9 mouse cellular contexts compared by ENCODE assay signal in the genomic region with DNA sequence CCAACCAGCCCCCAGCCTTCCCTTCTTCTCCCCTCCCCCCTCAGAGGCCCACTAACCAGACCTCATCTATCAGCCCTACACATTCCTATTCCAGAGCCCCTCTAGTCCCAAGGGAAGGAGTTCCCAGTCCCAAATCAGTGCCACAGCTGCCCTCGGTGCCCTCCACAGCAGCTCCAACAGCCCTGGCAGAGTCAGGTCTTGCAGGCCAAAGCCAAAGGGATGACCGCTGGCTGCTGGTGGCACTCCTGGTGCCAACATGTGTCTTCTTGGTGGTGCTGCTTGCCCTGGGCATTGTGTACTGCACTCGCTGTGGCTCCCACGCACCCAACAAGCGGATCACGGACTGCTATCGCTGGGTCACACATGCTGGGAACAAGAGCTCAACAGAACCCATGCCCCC. TPM values are rescaled to one million over a fixed set of nuclear protein-coding genes. Genes with fewer than 3 reads are reported as not detected.
DNase-seq lines count a peak whose midpoint lies in the region; ATAC-seq lines count a peak whose summit lies in the region.
"Had no signal": no experiment of that assay in that cellular context is flagged by ENCODE, and none has a peak within 500 bp of the region (broad histone marks: within the 10 kb centered on the region; RNA-seq: fewer than 3 reads in every experiment).

No protein-coding gene starts in this region.

- 80% methylated on average over 7 of the region's 7 CpGs for WGBS in heart, embryonic 15.5 days
- WGBS in neural tube, embryonic 11.5 days, result 78% methylated on average over 7 of the region's 7 CpGs
- WGBS in intestine, embryonic 14.5 days, result 60% methylated on average over 7 of the region's 7 CpGs
- 75% methylated on average over 7 of the region's 7 CpGs for WGBS in stomach, embryonic 16.5 days

- H3K4me1 ChIP-seq in heart, embryonic 15.5 days (replicated peaks), result peaks cover 58% of the 10 kb centered on the region
- H3K4me1 ChIP-seq in neural tube, embryonic 11.5 days (ENCODE audit: control insufficient read depth, insufficient read depth, low read length), result peaks cover 33% of the 10 kb centered on the region
- peaks cover 40% of the 10 kb centered on the region for H3K4me1 ChIP-seq in intestine, embryonic 14.5 days (replicated peaks; ENCODE audit: control insufficient read depth, insufficient read depth, low read length)
- peaks cover 46% of the 10 kb centered on the region for H3K4me1 ChIP-seq in stomach, embryonic 16.5 days (ENCODE audit: control insufficient read depth, insufficient read depth, low read length)

- H3K9me3 ChIP-seq in heart, embryonic 15.5 days (replicated peaks), result no peaks in the 10 kb centered on the region
- H3K9me3 ChIP-seq in neural tube, embryonic 11.5 days (ENCODE audit: control insufficient read depth, low read length), result no peaks in the 10 kb centered on the region
- no peaks in the 10 kb centered on the region for H3K9me3 ChIP-seq in intestine, embryonic 14.5 days (ENCODE audit: control insufficient read depth, low read length)
- no peaks in the 10 kb centered on the region for H3K9me3 ChIP-seq in stomach, embryonic 16.5 days (replicated peaks; ENCODE audit: control insufficient read depth, low read length)

- peak overlapping the region; percentile 17 for H3K4me3 ChIP-seq in heart, embryonic 15.5 days
- 0 out of 2 replicates have a peak overlapping the region, but pooled peaks have one; percentile 6 for H3K4me3 ChIP-seq in neural tube, embryonic 11.5 days (ENCODE audit: low read depth, low read length)
- H3K4me3 ChIP-seq in intestine, embryonic 14.5 days (ENCODE audit: low read depth, low read length), result peak overlapping the region; percentile 52
- H3K4me3 ChIP-seq in stomach, embryonic 16.5 days (replicated peaks; ENCODE audit: low read length), result peak overlapping the region; percentile 69

- DNase-seq in heart, adult 18-20 months, result no peak
- no peak for DNase-seq in neural tube, embryonic 11.5 days (ENCODE audit: low spot score)
- DNase-seq in neural tube, embryonic 10.5 days (ENCODE audit: extremely low spot score, low spot score), result no peak
- DNase-seq in intestine, embryonic 14.5 days (ENCODE audit: low spot score), result no peak
- DNase-seq in adrenal gland, adult 2 months, result no peak
- no peak for DNase-seq in B cell, adult 2 months
- DNase-seq: cerebellum, adult 2 months had no signal

- peak overlapping the region; percentile 94 for H3K4me2 ChIP-seq in heart, embryonic 15.5 days
- H3K4me2 ChIP-seq in neural tube, embryonic 11.5 days (ENCODE audit: low read depth), result peak overlapping the region; percentile 12
- H3K4me2 ChIP-seq in intestine, embryonic 14.5 days (ENCODE audit: low read length), result peak overlapping the region; percentile 77
- peak overlapping the region; percentile 77 for H3K4me2 ChIP-seq in stomach, embryonic 16.5 days (ENCODE audit: low read depth, low read length)

- no peak overlapping the region for H3K9ac ChIP-seq in heart, embryonic 15.5 days
- H3K9ac ChIP-seq in neural tube, embryonic 11.5 days (ENCODE audit: low read length), result no peak overlapping the region; the same call in 1 of the 2 replicates
- H3K9ac ChIP-seq in intestine, embryonic 14.5 days (ENCODE audit: low read length), result peak overlapping the region; percentile 17; the same call in 1 of the 2 replicates
- peak overlapping the region; percentile 87 for H3K9ac ChIP-seq in stomach, embryonic 16.5 days (ENCODE audit: low read length)

- H3K36me3 ChIP-seq in heart, embryonic 15.5 days, result no peaks in the 10 kb centered on the region
- H3K36me3 ChIP-seq in neural tube, embryonic 11.5 days (ENCODE audit: control insufficient read depth, insufficient read depth, low read length), result no peaks in the 10 kb centered on the region
- no peaks in the 10 kb centered on the region for H3K36me3 ChIP-seq in intestine, embryonic 14.5 days (ENCODE audit: control insufficient read depth, insufficient read depth, low read length)
- no peaks in the 10 kb centered on the region for H3K36me3 ChIP-seq in stomach, embryonic 16.5 days (ENCODE audit: control insufficient read depth, insufficient read depth, low read length)

- no peak for ATAC-seq in heart, embryonic 15.5 days (replicated peaks; ENCODE audit: insufficient number of reproducible peaks, insufficient read depth, low FRiP score, low read depth)
- no peak for ATAC-seq in neural tube, embryonic 11.5 days (ENCODE audit: insufficient read depth, low FRiP score, low TSS enrichment)
- ATAC-seq in intestine, embryonic 14.5 days (replicated peaks; ENCODE audit: low FRiP score, low TSS enrichment, low read depth), result no peak
- no peak for ATAC-seq in stomach, embryonic 16.5 days (ENCODE audit: insufficient read depth, low FRiP score)

- H3K27ac ChIP-seq in heart, embryonic 15.5 days, result no peak overlapping the region
- H3K27ac ChIP-seq in neural tube, embryonic 11.5 days (ENCODE audit: low read depth, low read length), result no peak overlapping the region
- peak overlapping the region; percentile 86; the same call in 1 of the 2 replicates for H3K27ac ChIP-seq in intestine, embryonic 14.5 days (ENCODE audit: low read depth)
- H3K27ac ChIP-seq in stomach, embryonic 16.5 days (ENCODE audit: low read length), result peak overlapping the region; percentile 89; the same call in 1 of the 2 replicates

- peaks cover 39% of the 10 kb centered on the region for H3K27me3 ChIP-seq in heart, embryonic 15.5 days
- peaks cover 33% of the 10 kb centered on the region for H3K27me3 ChIP-seq in neural tube, embryonic 11.5 days (ENCODE audit: control insufficient read depth, insufficient read depth, low read length)
- no peaks in the 10 kb centered on the region; the same call in 1 of the 2 replicates for H3K27me3 ChIP-seq in intestine, embryonic 14.5 days (replicated peaks; ENCODE audit: control insufficient read depth, insufficient read depth, low read length)
- H3K27me3 ChIP-seq in stomach, embryonic 16.5 days (ENCODE audit: control insufficient read depth, insufficient read depth, low read length), result no peaks in the 10 kb centered on the region

RNA-seq across cellular contexts. Expression of a gene that starts 2.1 kb away (rescaled TPM):
- polyA plus RNA-seq in heart, embryonic 15.5 days (2015; fragmentation: Nextera tagmentation; extraction: Ambion mirVana), result 18.1 and 39.3 TPM in 2 replicates
- 1 to 10 TPM; 6.9 to 7.4 TPM for total RNA-seq in heart, adult 18-20 months (2021)
- polyA plus RNA-seq in neural tube, embryonic 11.5 days (2014; fragmentation: Nextera tagmentation; extraction: Ambion mirVana), result 30.1 and 34.7 TPM in 2 replicates
- polyA plus RNA-seq in intestine, embryonic 14.5 days (2014; fragmentation: Nextera tagmentation; extraction: Ambion mirVana), result 69.8 and 70.2 TPM in 2 replicates
- 69.8 and 76.9 TPM in 2 replicates for polyA plus RNA-seq in stomach, embryonic 16.5 days (2015; fragmentation: Nextera tagmentation; extraction: Ambion mirVana)
- total RNA-seq in adrenal gland, adult 2 months (2021), result 10 to 100 TPM; 10.4 to 19.8 TPM
- polyA plus RNA-seq in adrenal gland, adult 2 months (2012; rRNA removed), result 23.4 and 24.1 TPM in 2 replicates

RNA-seq across cellular contexts. Expression of a gene that starts 15.4 kb away (rescaled TPM):
- 3.0 and 4.5 TPM in 2 replicates for polyA plus RNA-seq in heart, embryonic 15.5 days (2015; fragmentation: Nextera tagmentation; extraction: Ambion mirVana)
- 1 to 10 TPM; 1.6 to 2.3 TPM for total RNA-seq in heart, adult 18-20 months (2021)
- polyA plus RNA-seq in neural tube, embryonic 11.5 days (2014; fragmentation: Nextera tagmentation; extraction: Ambion mirVana), result 1.8 and 2.0 TPM in 2 replicates
- 7.1 and 8.2 TPM in 2 replicates for polyA plus RNA-seq in intestine, embryonic 14.5 days (2014; fragmentation: Nextera tagmentation; extraction: Ambion mirVana)
- 4.9 and 6.8 TPM in 2 replicates for polyA plus RNA-seq in stomach, embryonic 16.5 days (2015; fragmentation: Nextera tagmentation; extraction: Ambion mirVana)
- total RNA-seq in adrenal gland, adult 2 months (2021), result 1 to 10 TPM; 1.2 to 2.9 TPM
- 4.8 and 5.0 TPM in 2 replicates for polyA plus RNA-seq in adrenal gland, adult 2 months (2012; rRNA removed)

RNA-seq across cellular contexts. Expression of a gene that starts 18.4 kb away (rescaled TPM):
- 82.0 and 92.3 TPM in 2 replicates for polyA plus RNA-seq in heart, embryonic 15.5 days (2015; fragmentation: Nextera tagmentation; extraction: Ambion mirVana)
- 100 to 1,000 TPM in 1 of 2 experiments, 10 to 100 TPM in 1; 97.6 to 104 TPM for total RNA-seq in heart, adult 18-20 months (2021)
- 80.4 and 88.0 TPM in 2 replicates for polyA plus RNA-seq in neural tube, embryonic 11.5 days (2014; fragmentation: Nextera tagmentation; extraction: Ambion mirVana)
- 111 and 114 TPM in 2 replicates for polyA plus RNA-seq in intestine, embryonic 14.5 days (2014; fragmentation: Nextera tagmentation; extraction: Ambion mirVana)
- polyA plus RNA-seq in stomach, embryonic 16.5 days (2015; fragmentation: Nextera tagmentation; extraction: Ambion mirVana), result 110 and 123 TPM in 2 replicates
- total RNA-seq in adrenal gland, adult 2 months (2021), result 10 to 100 TPM; 69.5 to 82.3 TPM
- polyA plus RNA-seq in adrenal gland, adult 2 months (2012; rRNA removed), result 135 and 147 TPM in 2 replicates

RNA-seq across cellular contexts. Expression of a gene that starts 19.7 kb away (rescaled TPM):
- 1.9 and 3.3 TPM in 2 replicates for polyA plus RNA-seq in heart, embryonic 15.5 days (2015; fragmentation: Nextera tagmentation; extraction: Ambion mirVana)
- 1 to 10 TPM; 1.9 to 2.4 TPM for total RNA-seq in heart, adult 18-20 months (2021)
- 1.1 and 2.3 TPM in 2 replicates for polyA plus RNA-seq in neural tube, embryonic 11.5 days (2014; fragmentation: Nextera tagmentation; extraction: Ambion mirVana)
- 2.6 and 3.8 TPM in 2 replicates for polyA plus RNA-seq in intestine, embryonic 14.5 days (2014; fragmentation: Nextera tagmentation; extraction: Ambion mirVana)
- 4.5 and 4.9 TPM in 2 replicates for polyA plus RNA-seq in stomach, embryonic 16.5 days (2015; fragmentation: Nextera tagmentation; extraction: Ambion mirVana)
- total RNA-seq in adrenal gland, adult 2 months (2021), result 1 to 10 TPM; 3.1 to 9.6 TPM
- polyA plus RNA-seq in adrenal gland, adult 2 months (2012; rRNA removed), result 8.8 and 11.6 TPM in 2 replicates

RNA-seq across cellular contexts. Expression of a gene that starts 28.3 kb away (rescaled TPM):
- 2.9 and 5.7 TPM in 2 replicates for polyA plus RNA-seq in heart, embryonic 15.5 days (2015; fragmentation: Nextera tagmentation; extraction: Ambion mirVana)
- under 1 TPM in 1 of 2 experiments, not detected in 1; 0.31 TPM for total RNA-seq in heart, adult 18-20 months (2021)
- 110 and 127 TPM in 2 replicates for polyA plus RNA-seq in neural tube, embryonic 11.5 days (2014; fragmentation: Nextera tagmentation; extraction: Ambion mirVana)
- polyA plus RNA-seq in intestine, embryonic 14.5 days (2014; fragmentation: Nextera tagmentation; extraction: Ambion mirVana), result 22.3 and 22.9 TPM in 2 replicates
- polyA plus RNA-seq in stomach, embryonic 16.5 days (2015; fragmentation: Nextera tagmentation; extraction: Ambion mirVana), result 5.8 and 7.4 TPM in 2 replicates
- total RNA-seq in adrenal gland, adult 2 months (2021), result 1 to 10 TPM; 1.2 to 2.4 TPM
- 7.1 and 13.2 TPM in 2 replicates for polyA plus RNA-seq in adrenal gland, adult 2 months (2012; rRNA removed)

Comparison
In these comparisons a context has a peak if more than half of its experiments do, and no peak if none do; other contexts are left out.
1. H3K27ac ChIP-seq: peak in intestine, embryonic 14.5 days (single experiment) and stomach, embryonic 16.5 days (single experiment); none in heart, embryonic 15.5 days (single experiment) and neural tube, embryonic 11.5 days (single experiment).
2. H3K4me2 ChIP-seq: peak in every context shown above with its lines; median percentile 94 in heart, embryonic 15.5 days; 77 in intestine, embryonic 14.5 days; 77 in stomach, embryonic 16.5 days; 12 in neural tube, embryonic 11.5 days.
3. H3K4me3 ChIP-seq: peak in every context shown above with its lines; median percentile 69 in stomach, embryonic 16.5 days; 52 in intestine, embryonic 14.5 days; 17 in heart, embryonic 15.5 days; 6 in neural tube, embryonic 11.5 days.
4. H3K9ac ChIP-seq: peak in intestine, embryonic 14.5 days (single experiment) and stomach, embryonic 16.5 days (single experiment); none in heart, embryonic 15.5 days (single experiment) and neural tube, embryonic 11.5 days (single experiment).